Mouse (Mus musculus) heart, postnatal 25 days (tissue): Measurements from ENCODE around the gene Dnal4. TPM values are rescaled to one million over a fixed set of nuclear protein-coding genes. Genes with fewer than 3 reads are reported as not detected.
A peak's percentile ranks its signal among the peaks of the same experiment; 100 is the strongest.

Source experiments
- DNase-seq: peaks from one replicate; pipeline ENCODE4 v3.0.0; 2022; ENCODE audit warnings: low spot score
- intact Hi-C: fragments of 180-260 bp; cut with DNase I; formaldehyde crosslinking; loops from one replicate; pipeline ENCODE4 v1.15.1; 2025
- total RNA-seq, 2 experiments: library from RNA; stranded (reverse); gene quantifications; 2 replicates each; pipeline ENCODE4 v1.2.3; 2021

Dnal4 gene
- total RNA-seq, 2 experiments from 2014 or later = 20.5 to 22.9 TPM

- DNase-seq = no peak
Observed at GRCm38 (mm10) chr15:79742706-79743023, 35.0 kb downstream of the Dnal4 start.

GRCm38 (mm10) chr15:79741921-79742705 is 35.5 kb downstream of the Dnal4 start, which contains the start of gene Sun2:
TSS of gene Sun2 (minus strand) at chr15:79742536.
- intact Hi-C loops = loop anchor here (5.0 kb wide), 1 partner anchor 50 kb away; the partner anchor contains the start of gene Gtpbp1

More at GRCm38 (mm10) chr15:79742706-79743023, 35.0 kb downstream of the Dnal4 start:
- intact Hi-C loops = loop anchor here (5.0 kb wide), 1 partner anchor 50 kb away; the partner anchor contains the start of gene Gtpbp1

GRCm38 (mm10) chr15:79741173-79741858 is 36.3 kb downstream of the Dnal4 start:
- no peak for DNase-seq
- intact Hi-C loops = loop anchor here (5.0 kb wide), 1 partner anchor 49 kb away; the partner anchor contains the start of gene Gtpbp1

More at GRCm38 (mm10) chr15:79741921-79742705, 35.5 kb downstream of the Dnal4 start, which contains the start of gene Sun2:
- DNase-seq = peak; percentile 85

GRCm38 (mm10) chr15:79740739-79741138 is 36.9 kb downstream of the Dnal4 start:
- intact Hi-C loops = loop anchor here (5.0 kb wide), 1 partner anchor 48 kb away; the partner anchor contains the start of gene Gtpbp1
- DNase-seq = no peak

- intact Hi-C loops = no loop called here
- no peak for DNase-seq
Observed at GRCm38 (mm10) chr15:79734311-79734710, 43.3 kb downstream of the Dnal4 start.

- DNase-seq = no peak
- intact Hi-C loops = no loop called here
Observed at GRCm38 (mm10) chr15:79733640-79734039, 44.0 kb downstream of the Dnal4 start.

- intact Hi-C loops = no loop called here
- DNase-seq = no peak
Observed at GRCm38 (mm10) chr15:79733192-79733591, 44.5 kb downstream of the Dnal4 start.

- no peak for DNase-seq
- intact Hi-C loops = no loop called here
Observed at GRCm38 (mm10) chr15:79731554-79731953, 46.1 kb downstream of the Dnal4 start.

- intact Hi-C loops = loop anchor here (5.0 kb wide), 1 partner anchor 72 kb away; the partner anchor contains the start of genes Cby1 and Fam227a
- no peak for DNase-seq
Observed at GRCm38 (mm10) chr15:79728731-79729388, 48.8 kb downstream of the Dnal4 start.

- intact Hi-C loops = loop anchor here (5.0 kb wide), 1 partner anchor 71 kb away; the partner anchor contains the start of genes Cby1 and Fam227a
- no peak for DNase-seq
Observed at GRCm38 (mm10) chr15:79728311-79728710, 49.3 kb downstream of the Dnal4 start.

GRCm38 (mm10) chr15:79727840-79728239 is 49.8 kb downstream of the Dnal4 start:
- DNase-seq = no peak
- intact Hi-C loops = loop anchor here (5.0 kb wide), 1 partner anchor 71 kb away; the partner anchor contains the start of genes Cby1 and Fam227a

- intact Hi-C loops = loop anchor here (5.0 kb wide), 1 partner anchor 68 kb away; the partner anchor contains the start of genes Cby1 and Fam227a
- no peak for DNase-seq
Observed at GRCm38 (mm10) chr15:79725190-79725789, 52.4 kb downstream of the Dnal4 start.

- no peak for DNase-seq
- intact Hi-C loops = no loop called here
Observed at GRCm38 (mm10) chr15:79723439-79723838, 54.2 kb downstream of the Dnal4 start.

GRCm38 (mm10) chr15:79720796-79721195 is 56.9 kb downstream of the Dnal4 start:
- intact Hi-C loops = no loop called here
- DNase-seq = no peak

GRCm38 (mm10) chr15:79720267-79720666 is 57.4 kb downstream of the Dnal4 start:
- no peak for DNase-seq
- intact Hi-C loops = no loop called here

- intact Hi-C loops = no loop called here
- DNase-seq = no peak
Observed at GRCm38 (mm10) chr15:79716710-79717109, 60.9 kb downstream of the Dnal4 start.

- intact Hi-C loops = no loop called here
- DNase-seq = no peak
Observed at GRCm38 (mm10) chr15:79715646-79716045, 62.0 kb downstream of the Dnal4 start.
